Mouse (Mus musculus) heart, adult 2 months (tissue): ENCODE results near the gene Sorbs2.

Experiments used
- CTCF ChIP-seq: fragments of 200-600 bp; IDR thresholded peaks from 2 replicates; pipeline ENCODE4 v1.8.1; 2022; ENCODE audit warnings: antibody characterized with exemption, mild to moderate bottlenecking, moderate library complexity
- POLR2A ChIP-seq: fragments of 200-500 bp; IDR thresholded peaks from 2 replicates; pipeline ENCODE4 v1.6.1; 2011; ENCODE audit warnings: mild to moderate bottlenecking, low read depth, low read length, control low read depth; ENCODE audit not compliant: insufficient read depth

DNA sequence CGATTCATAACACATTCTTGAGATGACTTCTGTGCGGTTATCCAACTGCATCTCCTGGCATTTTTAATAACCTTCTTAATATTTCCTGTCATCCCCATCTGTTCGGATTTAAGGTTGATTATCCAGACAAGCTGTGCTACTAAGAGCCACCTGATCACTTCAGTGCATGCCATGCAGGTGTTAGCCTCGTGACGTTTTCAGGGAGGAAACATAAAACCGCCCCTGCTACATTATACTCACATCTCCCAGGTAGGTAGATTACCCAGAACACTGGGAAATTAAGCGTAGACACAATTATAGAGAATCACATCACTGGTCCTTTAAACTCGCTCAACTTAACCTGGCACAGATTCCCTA lies 333 bp upstream of the Sorbs2 start:
- TF ChIP-seq CTCF (no peak), POLR2A (no peak)
